Mouse (Mus musculus) urinary bladder, postnatal 25 days (tissue): ENCODE results near the gene Arl6.

Source experiments
- DNase-seq: peaks from one replicate; pipeline ENCODE4 v3.0.0; 2022; ENCODE audit warnings: low spot score

Arl6 gene

DNA sequence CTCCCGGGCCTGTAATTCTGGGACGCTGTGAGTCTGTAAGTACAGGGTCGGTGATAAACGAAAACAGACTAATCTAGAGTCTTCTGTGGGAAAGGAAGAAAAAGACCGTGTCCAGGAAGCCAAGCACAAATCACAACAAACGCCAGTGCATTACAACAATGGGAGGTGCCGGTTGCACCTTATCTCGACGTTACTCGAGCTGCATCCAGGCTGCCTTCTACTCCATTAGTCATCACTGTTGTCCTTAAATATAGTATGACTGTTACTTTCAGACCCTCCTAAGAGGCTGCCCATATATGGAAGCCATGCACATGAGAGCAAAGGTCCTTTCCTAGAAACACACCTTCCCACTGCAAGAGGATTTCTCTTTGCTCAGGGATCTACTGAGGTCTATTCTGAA, 51.4 kb downstream of the Arl6 start:
- DNase-seq = no peak

DNA sequence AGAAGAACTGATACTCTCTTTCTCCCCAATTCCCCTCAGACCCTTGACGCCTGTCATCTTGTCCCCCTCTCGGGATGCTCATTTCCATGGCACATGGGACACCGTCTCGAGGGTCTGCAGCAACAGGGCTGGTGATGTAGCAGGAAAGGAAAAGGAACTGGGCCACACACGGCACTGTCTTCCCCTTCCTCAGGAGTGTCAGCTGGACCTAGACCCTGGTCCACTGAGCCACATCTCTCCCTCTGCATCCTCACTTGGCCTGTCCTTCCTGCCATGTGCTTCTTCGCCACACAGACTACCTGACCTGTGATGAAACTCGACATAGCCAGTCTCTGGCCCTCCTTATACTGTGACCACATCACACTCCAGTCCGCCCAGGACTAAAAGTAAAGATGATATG, 52.3 kb downstream of the Arl6 start:
- no peak for DNase-seq

DNA sequence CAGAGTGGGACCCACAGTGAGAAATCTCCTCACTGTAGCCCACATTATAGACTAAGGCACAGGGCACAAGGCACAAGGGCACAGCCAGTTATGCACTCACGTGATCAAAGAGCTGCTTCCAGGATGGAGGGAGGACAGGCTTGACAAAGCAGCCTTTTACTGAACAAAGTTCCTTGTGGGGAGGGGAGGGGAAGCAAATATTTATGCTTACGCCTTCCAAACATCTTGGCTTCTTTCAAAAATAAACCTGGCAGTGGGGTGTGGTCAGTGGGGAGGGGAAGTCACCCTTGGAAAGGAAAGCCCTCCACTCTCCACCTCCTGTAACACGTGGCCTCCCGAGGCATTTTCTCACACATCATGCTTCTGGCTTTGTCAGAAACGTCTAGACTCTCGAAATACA, 52.9 kb downstream of the Arl6 start:
- DNase-seq = no peak

DNA sequence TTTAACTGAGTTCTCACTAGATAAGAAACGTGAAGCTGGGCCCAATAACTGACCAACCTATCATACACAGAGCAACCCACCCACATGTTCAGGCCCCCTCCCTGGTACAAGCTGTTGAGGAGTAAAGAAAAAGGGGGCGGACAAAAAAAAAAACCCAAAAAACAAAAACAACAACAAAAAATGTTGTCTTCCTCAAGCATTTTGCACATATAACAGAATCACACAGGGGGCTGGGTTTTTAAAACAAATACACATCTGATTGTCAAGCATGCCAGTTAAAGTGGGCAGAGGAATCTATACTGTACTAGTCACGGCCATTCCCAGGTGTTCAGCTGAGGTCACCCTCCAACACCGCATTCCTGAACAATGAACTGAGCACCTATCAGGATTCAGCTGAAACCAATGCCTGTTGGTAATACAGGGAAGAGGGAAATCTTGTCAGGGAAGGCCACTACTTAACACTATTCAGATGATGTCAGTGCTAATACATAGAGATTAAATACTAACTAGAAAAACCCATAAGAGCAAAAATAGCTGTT, 53.4 kb downstream of the Arl6 start:
- DNase-seq = no peak

DNA sequence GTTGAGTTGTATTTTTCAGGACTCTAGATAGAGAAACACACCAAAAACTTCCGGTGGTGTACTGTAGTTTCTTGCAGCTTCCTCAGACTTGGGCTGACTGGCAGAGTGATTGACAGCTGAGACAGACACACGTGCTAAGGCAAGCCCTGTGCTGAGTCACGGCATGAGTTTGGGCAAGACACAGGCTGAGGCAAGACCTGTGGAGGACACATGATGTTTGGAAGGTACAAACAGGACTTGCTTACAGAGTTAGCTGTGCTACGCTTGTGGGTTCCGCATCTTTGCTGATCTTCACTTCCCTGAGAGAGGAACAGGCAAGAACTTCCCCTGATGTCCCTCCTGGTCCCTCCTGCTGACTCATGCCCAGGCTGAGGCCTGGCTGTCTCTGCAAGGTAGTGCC, 55.7 kb downstream of the Arl6 start:
- no peak for DNase-seq

DNA sequence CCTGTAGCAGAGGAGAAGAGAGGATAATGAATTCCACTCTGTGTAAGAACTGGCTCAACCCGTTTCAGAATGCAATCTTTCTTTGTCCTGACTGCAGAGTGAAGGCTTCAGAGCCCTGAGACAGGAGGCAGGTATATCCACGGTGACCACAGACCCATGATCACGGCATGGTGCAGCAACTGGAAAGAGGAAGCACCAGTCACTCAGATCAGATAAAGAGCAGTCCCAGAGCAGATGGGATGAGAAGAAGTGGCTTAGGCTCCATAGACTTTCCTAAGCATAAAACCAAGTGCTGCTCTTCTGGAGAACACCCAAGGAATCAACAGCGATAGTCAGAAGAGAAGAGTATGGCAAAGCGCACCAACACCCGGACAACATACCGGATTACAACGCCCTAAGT, 60.0 kb downstream of the Arl6 start:
- DNase-seq = no peak

DNA sequence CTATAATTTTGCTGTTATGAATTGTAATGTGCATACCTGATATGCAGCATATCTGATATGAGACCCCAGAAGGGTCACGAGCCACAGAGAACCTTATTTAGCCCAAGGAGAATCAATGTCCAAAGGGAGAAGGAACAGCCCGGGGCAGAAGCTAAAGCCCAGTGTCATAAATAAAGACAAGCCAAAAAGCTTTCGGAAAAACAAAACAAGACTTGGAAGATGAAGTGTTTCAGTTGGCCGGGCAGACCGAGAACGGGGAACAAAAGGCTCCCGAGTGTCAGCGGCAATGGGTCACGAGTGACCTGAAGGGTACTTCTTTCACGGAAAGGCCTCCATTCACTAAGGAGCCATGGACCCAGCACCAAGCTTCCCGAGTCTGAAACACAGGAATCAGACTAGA, 65.2 kb downstream of the Arl6 start:
- DNase-seq = no peak

DNA sequence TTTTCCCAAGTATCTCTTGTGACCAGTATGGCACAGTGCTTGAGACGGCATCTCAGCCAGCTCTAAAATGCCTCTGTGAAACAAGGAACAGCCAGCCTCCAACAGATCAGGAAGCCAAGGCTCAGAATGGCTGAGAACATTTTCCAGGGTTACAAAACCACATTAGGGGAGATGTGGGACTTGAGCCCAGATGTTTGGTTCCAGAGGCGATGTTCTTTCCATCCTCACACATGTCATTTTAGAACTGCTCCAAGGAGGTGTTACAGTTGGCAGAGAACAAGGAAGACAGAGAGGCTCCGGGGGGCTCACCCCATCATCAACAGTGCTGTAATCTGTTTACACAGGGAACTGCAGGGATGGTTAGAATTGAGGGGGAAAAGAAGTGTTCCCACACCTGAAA, 66.5 kb downstream of the Arl6 start:
- no peak for DNase-seq

DNA sequence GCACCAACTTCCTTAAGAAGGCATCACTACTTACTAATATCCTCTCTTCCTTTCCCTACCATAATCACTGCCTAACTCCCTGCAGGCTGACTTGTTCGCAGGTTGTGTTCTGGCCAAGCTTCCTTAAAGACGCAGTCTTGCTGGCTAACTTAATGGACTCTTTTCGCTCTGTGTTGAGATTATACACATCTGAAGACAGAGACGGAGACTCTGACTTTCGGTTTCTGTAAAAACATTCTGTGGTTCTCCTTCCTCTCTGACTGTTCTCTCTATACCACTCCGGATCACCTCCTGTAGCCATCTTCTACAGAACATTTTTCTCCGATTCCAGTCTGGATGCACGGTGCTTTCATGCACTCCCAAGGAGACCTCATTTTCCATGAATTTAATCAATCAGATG, 68.4 kb downstream of the Arl6 start:
- DNase-seq = no peak

DNA sequence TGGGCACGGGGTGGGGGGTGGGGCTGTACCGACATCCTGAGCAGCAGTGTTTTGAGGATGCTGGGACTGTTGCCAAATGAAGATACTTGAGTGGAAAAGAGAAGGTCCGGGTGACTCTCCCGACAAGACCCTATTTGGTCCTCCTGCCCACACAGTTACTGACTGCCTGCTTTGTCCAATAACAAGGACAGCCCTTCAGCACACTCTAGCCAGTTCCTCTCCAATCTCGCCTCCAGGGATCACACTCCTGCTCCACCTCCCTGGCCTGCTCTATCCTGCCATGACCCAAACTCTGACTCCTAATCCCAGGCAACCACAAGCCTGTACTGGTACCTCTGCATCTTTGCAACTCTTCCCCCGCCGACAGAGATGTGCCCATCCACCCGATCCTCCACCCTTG, 69.4 kb downstream of the Arl6 start:
- DNase-seq = no peak

DNA sequence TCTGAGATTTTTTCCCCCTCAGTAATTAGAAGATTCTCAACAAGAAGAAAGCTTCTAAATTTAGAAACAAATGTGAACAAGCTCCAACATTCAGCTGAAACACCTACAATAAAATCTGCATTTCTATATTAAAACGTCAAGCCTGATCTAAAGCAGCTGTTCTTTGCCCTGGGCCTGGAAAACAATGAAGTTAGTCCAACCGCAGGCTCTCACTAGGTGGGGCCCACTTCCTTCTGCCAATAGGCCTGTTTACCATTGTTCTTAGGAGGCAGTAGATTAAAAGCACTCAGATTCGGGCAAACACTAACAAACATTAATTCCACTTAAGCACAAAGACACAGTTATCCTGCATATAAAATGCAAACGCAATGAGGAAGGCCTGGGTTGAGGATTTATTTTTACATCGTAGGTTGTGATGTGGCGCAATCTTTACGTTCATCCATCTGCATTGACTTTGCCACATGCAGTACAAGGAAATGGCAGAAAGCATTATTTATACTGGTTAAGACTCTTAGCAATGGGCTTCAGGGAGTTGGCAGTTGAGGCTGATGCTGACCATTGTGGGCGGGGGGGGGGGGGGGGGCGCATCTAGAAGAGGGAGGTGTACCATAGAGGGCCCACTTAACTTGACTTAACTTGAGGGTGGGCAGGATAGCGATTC, 71.3 kb downstream of the Arl6 start:
- DNase-seq = no peak

DNA sequence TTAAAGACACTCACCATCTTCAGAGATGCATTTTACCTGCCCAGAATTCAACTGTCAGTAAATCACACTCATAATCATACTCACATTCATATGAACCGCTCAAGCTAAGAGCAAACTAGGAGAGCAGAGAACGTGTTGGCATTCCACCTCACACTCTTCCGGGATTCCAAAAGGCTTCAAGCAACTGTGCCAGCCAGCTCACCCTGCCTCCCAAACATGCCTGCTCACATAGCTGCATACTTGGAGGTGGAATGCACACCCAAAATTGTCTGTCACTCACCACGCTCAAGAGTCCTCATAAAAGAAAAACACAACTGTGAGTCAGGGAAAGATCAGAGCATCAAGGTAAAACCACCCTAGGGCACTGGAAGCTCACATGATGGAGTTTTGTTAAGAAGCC, 72.8 kb downstream of the Arl6 start:
- DNase-seq = no peak

DNA sequence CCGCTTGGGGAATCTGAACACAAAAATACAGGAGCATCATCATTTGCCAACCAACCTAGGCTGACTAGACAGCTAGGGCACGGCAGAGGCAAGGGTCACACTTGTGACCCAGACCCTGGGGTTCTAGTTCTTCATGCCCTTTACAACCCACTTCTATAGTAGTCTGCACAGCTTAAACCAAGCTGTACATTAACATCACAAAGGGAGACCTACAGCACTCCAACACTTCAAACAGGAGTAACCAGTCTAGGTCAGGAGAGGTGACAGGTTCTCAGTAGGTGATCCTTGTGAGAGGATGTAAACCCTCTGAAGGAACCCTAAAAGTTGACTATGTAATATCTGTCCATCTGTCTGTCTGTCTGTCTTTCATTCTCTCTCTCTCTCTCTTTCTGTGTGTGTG, 73.6 kb downstream of the Arl6 start:
- DNase-seq = no peak

DNA sequence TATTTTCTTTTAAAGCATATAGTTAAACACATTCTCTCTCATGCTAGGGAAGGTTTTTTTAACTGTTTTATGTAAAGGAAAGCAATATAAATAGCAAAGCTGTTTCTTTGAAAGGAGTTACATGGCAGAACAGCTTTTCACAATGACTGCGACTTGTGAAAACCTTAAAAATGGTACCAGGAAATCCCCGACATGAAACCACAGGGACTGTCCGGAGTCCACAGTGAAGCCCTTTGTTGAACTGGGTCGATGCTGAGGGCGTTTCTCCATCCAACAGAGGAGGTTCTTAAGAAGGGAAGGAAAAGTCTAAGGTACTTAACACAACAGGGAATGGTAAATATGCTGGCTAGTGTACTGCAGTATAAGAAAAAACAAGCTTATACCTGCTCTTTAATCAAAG, 75.2 kb downstream of the Arl6 start:
- no peak for DNase-seq
